Mouse (Mus musculus) E14TG2a.4 (cell line): ENCODE data around the gene Hcar1.

Source experiments
- H3K27me3 ChIP-seq: 2 replicates; pipeline ENCODE4 v1.6.1; 2014; ENCODE audit warnings: low read length, control low read depth; ENCODE audit not compliant: insufficient read depth
- H3K36me3 ChIP-seq: 2 replicates; pipeline ENCODE4 v1.6.1; 2014; ENCODE audit warnings: low read length, control low read depth; ENCODE audit not compliant: insufficient read depth
- H3K4me1 ChIP-seq: replicated peaks from 2 replicates; pipeline ENCODE4 v1.6.1; 2014; ENCODE audit warnings: low read depth, low read length, control low read depth
- H3K4me3 ChIP-seq: replicated peaks from 2 replicates; pipeline ENCODE4 v1.5.1; 2014; ENCODE audit warnings: mild to moderate bottlenecking, low read length
- H3K9me3 ChIP-seq: 2 replicates; pipeline ENCODE4 v1.6.1; 2014; ENCODE audit warnings: low read length, control low read depth
- CTCF ChIP-seq: conservative IDR thresholded peaks from 2 replicates; pipeline ENCODE4 v1.5.1; 2014; ENCODE audit warnings: low read length
- NANOG ChIP-seq: IDR thresholded peaks from 2 replicates; pipeline ENCODE4 v1.6.1; 2014; ENCODE audit warnings: borderline replicate concordance, low read length, mixed read lengths
- POU5F1 ChIP-seq: IDR thresholded peaks from 2 replicates; pipeline ENCODE4 v1.6.1; 2014; ENCODE audit warnings: low read length, borderline replicate concordance

Gene Hcar1

GRCm38 (mm10) chr5:123897352-123897751 lies 17.5 kb upstream of the Hcar1 start:
- no peak for TF ChIP-seq CTCF
- TF ChIP-seq NANOG, result no peak
- no peak for TF ChIP-seq POU5F1
- Histone ChIP-seq H3K27me3 (no peaks in the 10 kb centered on the region), H3K4me1 (peaks cover 26% of the 10 kb centered on the region)

GRCm38 (mm10) chr5:123896395-123896794 lies 16.6 kb upstream of the Hcar1 start:
- Histone ChIP-seq H3K9me3 (no peaks in the 10 kb centered on the region), H3K4me3 (no peak overlapping the region; the same call in 1 of the 2 replicates), H3K36me3 (no peaks in the 10 kb centered on the region), H3K27me3 (no peaks in the 10 kb centered on the region), H3K4me1 (peaks cover 33% of the 10 kb centered on the region)
- no peak for TF ChIP-seq NANOG
- TF ChIP-seq POU5F1, result no peak
- TF ChIP-seq CTCF, result no peak

More at GRCm38 (mm10) chr5:123897352-123897751, 17.5 kb upstream of the Hcar1 start:
- Histone ChIP-seq H3K9me3 (no peaks in the 10 kb centered on the region), H3K4me3 (no peak overlapping the region), H3K36me3 (no peaks in the 10 kb centered on the region)

DNA sequence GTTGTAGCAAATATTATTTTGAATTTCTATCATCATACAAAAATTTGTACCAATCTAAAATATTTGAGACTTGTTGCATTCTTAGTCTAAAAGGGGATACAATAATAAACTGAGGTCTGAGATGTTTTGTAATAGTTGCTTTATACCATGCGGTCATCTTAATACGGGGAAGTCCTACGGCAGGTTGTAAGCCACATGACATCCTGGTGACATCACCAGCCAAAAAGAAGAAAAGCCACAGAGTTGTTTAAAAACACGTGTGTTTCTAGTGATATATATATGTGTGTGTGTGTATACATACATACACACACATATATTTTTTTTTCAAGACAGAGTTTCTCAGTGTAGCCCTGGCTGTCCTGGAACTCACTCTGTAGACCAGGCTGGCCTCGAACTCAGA lies 13.7 kb upstream of the Hcar1 start:
- Histone ChIP-seq H3K27me3 (no peaks in the 10 kb centered on the region), H3K9me3 (no peaks in the 10 kb centered on the region), H3K36me3 (no peaks in the 10 kb centered on the region), H3K4me3 (no peak overlapping the region), H3K4me1 (peaks cover 31% of the 10 kb centered on the region)
- TF ChIP-seq CTCF (no peak), NANOG (no peak), POU5F1 (no peak)

- Histone ChIP-seq H3K27me3 (no peaks in the 10 kb centered on the region), H3K4me1 (peaks cover 27% of the 10 kb centered on the region), H3K36me3 (no peaks in the 10 kb centered on the region), H3K4me3 (no peak overlapping the region), H3K9me3 (no peaks in the 10 kb centered on the region)
- TF ChIP-seq CTCF (no peak), NANOG (no peak), POU5F1 (no peak)
These were observed 11.8 kb upstream of the Hcar1 start for GRCm38 (mm10) chr5:123891669-123892068.

DNA sequence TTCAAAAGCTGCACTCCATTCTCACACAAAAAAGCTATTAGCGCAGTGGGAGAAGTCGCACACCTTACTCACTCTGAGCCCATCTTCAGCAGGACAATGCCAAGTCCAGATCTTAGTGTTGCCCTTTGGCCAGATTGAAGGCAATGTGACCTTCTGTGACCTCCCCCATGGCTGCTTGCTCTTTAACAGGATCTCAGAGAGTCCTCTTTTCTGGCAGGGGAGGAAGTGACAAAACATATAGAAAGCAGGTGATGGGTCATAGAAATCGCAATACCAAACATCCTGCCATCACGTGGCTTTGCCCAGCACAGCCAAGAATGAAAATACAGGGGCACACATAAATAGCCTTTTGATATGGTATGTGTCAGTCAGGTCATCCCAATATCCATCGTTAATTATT lies 11.2 kb upstream of the Hcar1 start:
- H3K27me3 ChIP-seq, result no peaks in the 10 kb centered on the region

DNA sequence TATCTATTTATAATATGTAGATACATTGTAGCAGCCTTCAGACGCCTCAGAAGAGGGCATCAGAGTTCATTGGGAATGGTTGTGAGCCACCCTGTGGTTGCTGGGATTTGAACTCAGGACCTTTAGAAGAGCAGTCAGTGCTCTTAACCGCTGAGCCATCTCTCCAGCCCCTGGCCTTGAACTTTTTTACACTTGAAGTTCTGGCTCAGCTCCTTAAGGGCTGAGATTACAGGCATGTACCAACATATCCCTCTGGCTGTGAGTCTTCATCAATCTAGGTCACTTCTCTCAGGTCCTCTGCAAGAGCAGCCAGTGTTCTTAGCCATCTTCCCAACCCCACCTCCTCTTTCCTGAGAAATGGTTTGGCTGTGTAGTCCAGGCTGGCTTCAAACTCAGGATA lies 10.5 kb upstream of the Hcar1 start:
- Histone ChIP-seq H3K4me3 (no peak overlapping the region), H3K27me3 (no peaks in the 10 kb centered on the region), H3K9me3 (no peaks in the 10 kb centered on the region), H3K36me3 (no peaks in the 10 kb centered on the region), H3K4me1 (peaks cover 14% of the 10 kb centered on the region)
- TF ChIP-seq NANOG, result no peak
- TF ChIP-seq POU5F1, result no peak
- TF ChIP-seq CTCF, result no peak

More for the DNA sequence above, 11.2 kb upstream of the Hcar1 start:
- Histone ChIP-seq H3K4me1 (peaks cover 20% of the 10 kb centered on the region), H3K9me3 (no peaks in the 10 kb centered on the region), H3K36me3 (no peaks in the 10 kb centered on the region), H3K4me3 (no peak overlapping the region)
- no peak for TF ChIP-seq NANOG
- TF ChIP-seq POU5F1, result no peak
- no peak for TF ChIP-seq CTCF

GRCm38 (mm10) chr5:123886365-123886764 lies 6.5 kb upstream of the Hcar1 start:
- no peak overlapping the region for H3K4me3 ChIP-seq
- peaks cover 5% of the 10 kb centered on the region; the same call in 1 of the 2 replicates for H3K27me3 ChIP-seq
- TF ChIP-seq NANOG (no peak), CTCF (no peak), POU5F1 (no peak)
- no peaks in the 10 kb centered on the region for H3K36me3 ChIP-seq
- H3K9me3 ChIP-seq, result no peaks in the 10 kb centered on the region
- H3K4me1 ChIP-seq, result peaks cover 5% of the 10 kb centered on the region

DNA sequence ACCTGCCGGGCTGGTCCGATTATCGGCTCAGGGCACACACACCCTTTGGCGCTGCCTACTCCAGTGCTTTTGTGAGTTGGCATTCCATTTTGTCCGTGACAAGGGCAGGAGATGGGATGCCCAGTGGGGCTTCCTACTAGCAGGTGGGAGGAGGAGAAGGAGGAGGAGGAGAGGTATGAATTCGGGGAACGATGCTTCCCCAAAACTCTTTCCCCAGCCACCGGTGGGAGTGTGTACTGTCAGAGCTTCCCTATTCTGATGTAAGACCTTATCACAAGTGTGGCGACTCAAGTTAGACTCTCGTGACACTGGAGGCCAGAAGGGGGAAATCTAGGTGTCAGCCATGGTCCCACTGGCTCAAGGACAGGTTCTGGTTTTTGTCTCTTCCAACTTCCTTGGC lies 4.5 kb upstream of the Hcar1 start:
- Histone ChIP-seq H3K27me3 (peaks cover 18% of the 10 kb centered on the region), H3K4me1 (peaks cover 18% of the 10 kb centered on the region), H3K4me3 (no peak overlapping the region), H3K36me3 (no peaks in the 10 kb centered on the region), H3K9me3 (no peaks in the 10 kb centered on the region)
- TF ChIP-seq NANOG, result no peak
- no peak for TF ChIP-seq CTCF
- TF ChIP-seq POU5F1, result no peak

GRCm38 (mm10) chr5:123883891-123884290 lies 4.1 kb upstream of the Hcar1 start:
- peaks cover 22% of the 10 kb centered on the region for H3K27me3 ChIP-seq
- H3K4me3 ChIP-seq, result no peak overlapping the region
- H3K36me3 ChIP-seq, result no peaks in the 10 kb centered on the region
- TF ChIP-seq POU5F1, result no peak
- TF ChIP-seq CTCF, result no peak
- no peak for TF ChIP-seq NANOG
- no peaks in the 10 kb centered on the region for H3K9me3 ChIP-seq
- H3K4me1 ChIP-seq, result peaks cover 22% of the 10 kb centered on the region
